Mouse (Mus musculus) kidney, postnatal 25 days (tissue): ENCODE measurements at regions not wholly inside any gene's neighbourhood (a gene's known extent, or its start where the extent isn't known, plus 50 kb on each side); places are given as distances from the start of the nearest gene placed in this dataset.

Experiments
- DNase-seq, 2 experiments: peaks; one replicate each; pipeline ENCODE4 v3.0.0; 2021; ENCODE audit warnings: mixed read lengths in 2 of 2

GRCm38 (mm10) chr9:83059083-83059482, 83.8 kb upstream of the Phip start:
- DNase-seq: no peak

- no peak for DNase-seq
These were observed 80.9 kb upstream of the Phip start for GRCm38 (mm10) chr9:83056208-83056607.

- no peak for DNase-seq
These were observed 76.3 kb upstream of the Phip start for GRCm38 (mm10) chr9:83051666-83052065.

GRCm38 (mm10) chr9:83047567-83048238, 72.4 kb upstream of the Phip start:
- no peak for DNase-seq

- DNase-seq: no peak
These were observed 70.7 kb upstream of the Phip start for GRCm38 (mm10) chr9:83046035-83046434.

- DNase-seq: no peak
These were observed 68.5 kb upstream of the Phip start for GRCm38 (mm10) chr9:83043790-83044189.

GRCm38 (mm10) chr9:83041345-83041744, 66.0 kb upstream of the Phip start:
- no peak for DNase-seq

- peak in 1 of 2 experiments; percentile 19 for DNase-seq
These were observed 65.4 kb upstream of the Phip start for GRCm38 (mm10) chr9:83040686-83041085.

- no peak for DNase-seq
These were observed 62.2 kb upstream of the Phip start for GRCm38 (mm10) chr9:83037261-83038119.
